Mouse (Mus musculus) forebrain, embryonic 12.5 days (tissue): ENCODE measurements around the gene Card19. TPM values are rescaled to one million over a fixed set of nuclear protein-coding genes. Genes with fewer than 3 reads are reported as not detected.

ENCODE experiments used
- ATAC-seq: fragments of 200-750 bp; cut with Nextera tagmentation; 2 replicates; pipeline ENCODE4 v1.8.0; 2017; ENCODE audit warnings: moderate TSS enrichment; ENCODE audit not compliant: low FRiP score
- H3K27ac ChIP-seq: fragments of 300-500 bp; sonication (generic); 2 replicates; pipeline ENCODE4 v1.5.1; 2016; ENCODE audit warnings: mild to moderate bottlenecking
- H3K27me3 ChIP-seq: fragments of 300-500 bp; sonication (generic); 2 replicates; pipeline ENCODE4 v1.6.1; 2016; ENCODE audit warnings: mild to moderate bottlenecking
- H3K36me3 ChIP-seq: fragments of 300-500 bp; sonication (generic); replicated peaks from 2 replicates; pipeline ENCODE4 v1.6.1; 2016; ENCODE audit warnings: mild to moderate bottlenecking
- H3K4me1 ChIP-seq: fragments of 300-500 bp; sonication (generic); 2 replicates; pipeline ENCODE4 v1.6.1; 2016
- H3K4me2 ChIP-seq: fragments of 300-500 bp; sonication (generic); 2 replicates; pipeline ENCODE4 v1.6.1; 2016; ENCODE audit warnings: mild to moderate bottlenecking, moderate library complexity
- H3K4me3 ChIP-seq: fragments of 300-500 bp; sonication (generic); replicated peaks from 2 replicates; pipeline ENCODE4 v1.5.1; 2016; ENCODE audit warnings: mild to moderate bottlenecking
- H3K9ac ChIP-seq: fragments of 300-500 bp; sonication (generic); 2 replicates; pipeline ENCODE4 v1.6.1; 2016; ENCODE audit warnings: mild to moderate bottlenecking
- H3K9me3 ChIP-seq: fragments of 300-500 bp; sonication (generic); 2 replicates; pipeline ENCODE4 v1.6.1; 2016
- WGBS: fragments of 180-500 bp; shearing (Covaris S2); methylation state at CpG from one replicate; pipeline ENCODE4 v1.1.7; 2016; 5-methylcytosine and 5-hydroxymethylcytosine counted together
- polyA plus RNA-seq: library from polyadenylated mRNA; unstranded; fragments of >200 nt; fragmentation: Nextera tagmentation; extraction: Ambion mirVana; gene quantifications from 2 replicates; pipeline ENCODE4 v1.2.1, GENCODE M21; 2016

Gene Card19
- polyA plus RNA-seq, 1 experiment from 2014 or later, result 17.2 TPM

- Histone ChIP-seq H3K4me1 (no peaks in the 10 kb centered on the region), H3K4me2 (no peak overlapping the region), H3K27me3 (no peaks in the 10 kb centered on the region), H3K9me3 (no peaks in the 10 kb centered on the region), H3K27ac (no peak overlapping the region), H3K9ac (no peak overlapping the region), H3K36me3 (no peaks in the 10 kb centered on the region), H3K4me3 (no peak overlapping the region)
- no peak for ATAC-seq
- 74% methylated on average over 4 of the region's 4 CpGs for WGBS
Measured at GRCm38 (mm10) chr13:49156645-49157044, 59.2 kb downstream of the Card19 start.

DNA sequence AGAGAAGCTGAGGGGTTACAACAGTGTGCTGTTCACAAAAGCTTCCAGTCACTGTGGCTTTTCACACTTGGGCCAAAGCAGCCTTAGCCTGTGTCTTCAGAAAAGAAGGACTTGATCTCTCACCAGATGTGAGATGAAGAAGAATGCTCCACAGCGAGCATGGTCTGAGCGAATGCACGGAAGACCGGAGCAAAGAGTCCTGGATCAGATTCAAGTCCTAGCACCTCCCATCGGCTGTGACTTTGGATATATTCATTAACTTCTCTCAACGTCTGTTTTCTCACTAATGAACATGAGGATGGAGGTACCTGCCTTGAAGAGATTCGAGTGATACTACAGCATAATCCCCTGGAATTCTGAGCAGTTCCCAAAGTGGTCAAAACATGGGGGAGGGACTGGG lies 61.2 kb downstream of the Card19 start:
- H3K4me1 ChIP-seq, result no peaks in the 10 kb centered on the region
- H3K27me3 ChIP-seq, result peaks cover 7% of the 10 kb centered on the region
- ATAC-seq, result no peak
- WGBS, result 70% methylated on average over 7 of the region's 7 CpGs
- no peak overlapping the region for H3K9ac ChIP-seq
- no peaks in the 10 kb centered on the region for H3K9me3 ChIP-seq
- no peak overlapping the region for H3K4me2 ChIP-seq
- H3K4me3 ChIP-seq, result no peak overlapping the region
- H3K27ac ChIP-seq, result no peak overlapping the region
- H3K36me3 ChIP-seq, result no peaks in the 10 kb centered on the region

DNA sequence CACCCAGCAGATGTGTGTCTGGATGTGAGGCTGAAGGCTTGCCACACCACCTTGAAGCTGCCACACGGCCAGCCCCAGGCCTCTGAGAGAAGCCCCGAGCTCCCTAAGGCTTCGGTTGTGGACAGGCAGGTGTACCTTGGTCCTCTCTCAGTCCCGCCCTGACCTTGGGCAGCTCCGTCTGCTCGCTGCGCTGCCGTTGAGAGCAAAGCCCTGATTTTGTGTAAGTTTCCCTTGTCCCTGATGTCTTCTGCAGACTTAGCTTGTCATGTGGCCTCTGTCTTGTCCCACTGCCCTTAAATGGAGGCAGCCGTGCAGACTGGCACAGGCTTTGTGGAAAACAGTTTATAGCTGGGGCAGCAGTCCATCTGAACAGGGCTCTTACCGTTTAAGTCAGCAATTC lies 61.8 kb downstream of the Card19 start:
- Histone ChIP-seq H3K9ac (no peak overlapping the region), H3K36me3 (no peaks in the 10 kb centered on the region), H3K27ac (no peak overlapping the region), H3K4me1 (no peaks in the 10 kb centered on the region), H3K4me3 (no peak overlapping the region), H3K4me2 (no peak overlapping the region), H3K9me3 (no peaks in the 10 kb centered on the region), H3K27me3 (peaks cover 13% of the 10 kb centered on the region)
- no peak for ATAC-seq
- WGBS, result 82% methylated on average over 10 of the region's 10 CpGs

Other genes starting within 250 kb of the Card19 start
- 18.2 and 18.5 TPM in 2 replicates for gene Fam120a, start 248.0 kb downstream of the Card19 start, polyA plus RNA-seq
- gene Wnk2, start 68.0 kb downstream of the Card19 start, polyA plus RNA-seq, result 11.4 and 13.7 TPM in 2 replicates
- gene Ninj1, start 28.6 kb downstream of the Card19 start, polyA plus RNA-seq, result 14.3 and 16.9 TPM in 2 replicates
- gene Susd3, start 32.7 kb upstream of the Card19 start, polyA plus RNA-seq, result 0.69 and 0.84 TPM in 2 replicates
- gene Fgd3, start 104.3 kb upstream of the Card19 start, polyA plus RNA-seq, result 1.7 and 2.5 TPM in 2 replicates
- 38.9 and 39.1 TPM in 2 replicates for gene Bicd2, start 125.5 kb upstream of the Card19 start, polyA plus RNA-seq
- gene Ippk, start 205.2 kb upstream of the Card19 start, polyA plus RNA-seq, result 15.2 and 15.6 TPM in 2 replicates